Mouse (Mus musculus) spleen, adult 2 months (tissue): ENCODE results near the gene Hdgf.

ENCODE experiments used
- CTCF ChIP-seq: fragments of 200-500 bp; IDR thresholded peaks from 2 replicates; pipeline ENCODE4 v1.5.1; 2011; ENCODE audit warnings: mild to moderate bottlenecking, inconsistent platforms; ENCODE audit not compliant: insufficient read depth, insufficient read length, insufficient replicate concordance; ENCODE audit errors: extremely low read depth
- POLR2A ChIP-seq: fragments of 200-500 bp; IDR thresholded peaks from 2 replicates; pipeline ENCODE4 v1.6.1; 2011; ENCODE audit warnings: low read depth, low read length, inconsistent platforms

DNA sequence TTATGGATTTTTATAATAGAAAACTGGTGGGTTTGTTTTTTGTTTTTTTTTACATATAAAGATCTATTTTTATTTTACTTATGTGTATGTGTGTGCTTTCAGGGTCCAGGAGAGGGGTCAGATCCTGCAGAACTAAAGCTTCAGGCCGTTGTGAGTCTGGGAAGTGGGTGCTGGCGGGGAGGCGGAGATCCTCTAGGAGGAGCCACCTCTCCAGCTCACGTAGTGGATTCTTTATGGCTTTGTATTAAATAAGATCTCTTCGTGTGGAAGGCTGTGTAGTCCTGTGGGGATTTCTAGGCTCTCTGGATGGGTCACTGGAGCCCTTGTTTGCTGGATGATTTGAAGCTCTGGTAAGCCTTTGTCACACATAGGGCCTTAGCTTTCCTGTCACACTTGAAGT lies 34.5 kb downstream of the Hdgf start:
- no peak for TF ChIP-seq POLR2A
- TF ChIP-seq CTCF, result no peak
